Mouse (Mus musculus) forebrain, embryonic 13.5 days (tissue): ENCODE measurements around the gene Slc8a1. TPM values are rescaled to one million over a fixed set of nuclear protein-coding genes. Genes with fewer than 3 reads are reported as not detected.
A peak's percentile ranks its signal among the peaks of the same experiment; 100 is the strongest.

ENCODE experiments used
- ATAC-seq: fragments of 200-750 bp; cut with Nextera tagmentation; 2 replicates; pipeline ENCODE4 v1.8.0; 2017
- H3K27ac ChIP-seq: fragments of 300-500 bp; sonication (generic); 2 replicates; pipeline ENCODE4 v1.5.1; 2015; ENCODE audit warnings: inconsistent platforms, mild to moderate bottlenecking, moderate library complexity
- H3K27me3 ChIP-seq: fragments of 300-500 bp; sonication (generic); 2 replicates; pipeline ENCODE4 v1.6.1; 2015; ENCODE audit warnings: mild to moderate bottlenecking, inconsistent platforms
- H3K36me3 ChIP-seq: fragments of 300-500 bp; sonication (generic); 2 replicates; pipeline ENCODE4 v1.6.1; 2015; ENCODE audit warnings: mild to moderate bottlenecking, inconsistent platforms; ENCODE audit not compliant: poor library complexity, severe bottlenecking
- H3K4me1 ChIP-seq: fragments of 300-500 bp; sonication (generic); 2 replicates; pipeline ENCODE4 v1.6.1; 2015; ENCODE audit warnings: inconsistent platforms
- H3K4me2 ChIP-seq: fragments of 300-500 bp; sonication (generic); 2 replicates; pipeline ENCODE4 v1.6.1; 2015; ENCODE audit warnings: inconsistent platforms, mild to moderate bottlenecking, moderate library complexity
- H3K4me3 ChIP-seq: fragments of 300-500 bp; sonication (generic); 2 replicates; pipeline ENCODE4 v1.5.1; 2015; ENCODE audit warnings: mild to moderate bottlenecking, inconsistent platforms
- H3K9ac ChIP-seq: fragments of 300-500 bp; sonication (generic); 2 replicates; pipeline ENCODE4 v1.6.1; 2015; ENCODE audit warnings: mild to moderate bottlenecking, inconsistent platforms
- H3K9me3 ChIP-seq: fragments of 300-500 bp; sonication (generic); replicated peaks from 2 replicates; pipeline ENCODE4 v1.6.1; 2016; ENCODE audit warnings: inconsistent platforms
- WGBS: fragments of 180-500 bp; shearing (Covaris S2); methylation state at CpG from one replicate; pipeline ENCODE4 v1.1.7; 2015; 5-methylcytosine and 5-hydroxymethylcytosine counted together
- polyA plus RNA-seq: library from polyadenylated mRNA; unstranded; fragments of >200 nt; fragmentation: Nextera tagmentation; extraction: Ambion mirVana; gene quantifications from 2 replicates; pipeline ENCODE4 v1.2.1, GENCODE M21; 2015

Gene Slc8a1
- polyA plus RNA-seq, 1 experiment from 2014 or later, result 5.6 TPM

DNA sequence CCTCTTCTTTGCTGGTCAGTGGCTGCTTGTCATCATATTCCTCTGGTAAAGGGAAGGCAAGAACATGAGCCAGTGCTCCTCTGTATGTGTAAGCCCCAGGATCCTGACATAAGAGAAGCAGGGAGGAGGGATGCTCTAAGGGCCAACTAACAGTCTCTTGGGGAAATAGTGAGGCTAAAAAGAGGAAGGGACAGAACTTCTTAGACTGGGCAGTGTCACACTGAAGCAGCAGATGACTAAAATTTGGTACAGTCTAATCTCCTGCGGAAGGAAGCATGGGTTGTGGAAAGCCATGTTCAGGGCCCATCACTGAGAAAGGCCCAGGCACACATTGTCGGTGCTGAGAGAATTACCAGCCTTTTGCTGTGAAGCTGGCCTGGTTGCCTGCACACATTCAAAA lies 305.4 kb downstream of the Slc8a1 start:
- WGBS, result 81% methylated on average over 2 of the region's 2 CpGs
- Histone ChIP-seq H3K4me2 (no peak overlapping the region), H3K9ac (no peak overlapping the region), H3K4me1 (no peaks in the 10 kb centered on the region), H3K9me3 (no peaks in the 10 kb centered on the region), H3K27me3 (no peaks in the 10 kb centered on the region), H3K4me3 (no peak overlapping the region), H3K36me3 (no peaks in the 10 kb centered on the region), H3K27ac (no peak overlapping the region)
- no peak for ATAC-seq

DNA sequence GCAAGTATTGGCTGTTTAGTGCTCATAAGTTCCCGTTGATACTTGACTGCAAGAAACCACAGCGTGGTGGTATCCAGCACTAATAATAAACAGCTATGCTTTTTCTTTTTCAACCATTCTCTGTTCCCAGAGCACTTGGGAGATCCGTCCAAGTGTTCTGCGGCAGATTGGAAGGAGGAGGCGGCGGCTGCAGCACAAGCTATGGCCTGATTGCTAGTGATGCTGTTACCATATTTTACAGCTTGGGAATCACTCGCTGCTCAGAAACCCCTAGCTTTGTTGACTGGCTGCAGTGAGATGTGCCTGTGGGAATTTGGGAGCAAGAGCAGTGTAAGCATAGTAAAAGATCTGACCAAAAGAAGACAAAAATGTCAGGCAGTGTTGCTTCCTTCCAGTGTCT lies 310.9 kb downstream of the Slc8a1 start:
- Histone ChIP-seq H3K4me1 (no peaks in the 10 kb centered on the region), H3K27ac (no peak overlapping the region), H3K9ac (no peak overlapping the region), H3K36me3 (no peaks in the 10 kb centered on the region), H3K27me3 (no peaks in the 10 kb centered on the region), H3K4me2 (no peak overlapping the region), H3K9me3 (no peaks in the 10 kb centered on the region), H3K4me3 (no peak overlapping the region)
- ATAC-seq, result no peak
- WGBS, result 90% methylated on average over 7 of the region's 7 CpGs

DNA sequence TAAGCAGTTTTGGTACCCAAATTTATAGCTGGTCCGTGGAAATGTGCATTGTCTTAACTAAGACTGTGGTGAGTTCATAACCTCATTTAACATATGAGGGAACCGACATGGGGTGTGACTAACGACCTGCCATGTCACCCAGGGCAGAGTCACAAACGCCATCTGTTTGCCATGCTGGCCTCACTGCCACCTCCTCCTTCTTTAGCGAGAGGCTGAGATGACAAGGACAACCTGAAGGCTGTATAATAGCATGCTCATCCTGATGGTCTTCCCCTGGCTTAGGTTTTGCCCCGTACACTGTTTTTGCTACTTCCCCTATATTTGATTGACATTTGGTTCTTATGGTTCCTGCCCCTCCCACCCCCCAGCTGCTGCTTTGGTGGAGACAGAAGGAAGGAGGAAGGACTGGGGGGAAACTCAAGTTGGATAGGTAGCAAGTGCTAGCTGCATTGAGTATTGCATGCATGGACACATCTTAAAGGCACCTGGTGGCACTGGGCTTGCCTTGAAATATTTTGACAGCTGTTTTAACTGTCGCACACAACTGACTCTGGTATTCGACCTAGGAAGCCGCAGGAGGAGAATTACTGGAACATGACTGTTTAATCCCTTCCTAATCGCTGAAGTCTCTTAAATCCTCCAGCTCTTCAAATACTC lies 313.8 kb downstream of the Slc8a1 start:
- 58% methylated on average over 10 of the region's 10 CpGs for WGBS

DNA sequence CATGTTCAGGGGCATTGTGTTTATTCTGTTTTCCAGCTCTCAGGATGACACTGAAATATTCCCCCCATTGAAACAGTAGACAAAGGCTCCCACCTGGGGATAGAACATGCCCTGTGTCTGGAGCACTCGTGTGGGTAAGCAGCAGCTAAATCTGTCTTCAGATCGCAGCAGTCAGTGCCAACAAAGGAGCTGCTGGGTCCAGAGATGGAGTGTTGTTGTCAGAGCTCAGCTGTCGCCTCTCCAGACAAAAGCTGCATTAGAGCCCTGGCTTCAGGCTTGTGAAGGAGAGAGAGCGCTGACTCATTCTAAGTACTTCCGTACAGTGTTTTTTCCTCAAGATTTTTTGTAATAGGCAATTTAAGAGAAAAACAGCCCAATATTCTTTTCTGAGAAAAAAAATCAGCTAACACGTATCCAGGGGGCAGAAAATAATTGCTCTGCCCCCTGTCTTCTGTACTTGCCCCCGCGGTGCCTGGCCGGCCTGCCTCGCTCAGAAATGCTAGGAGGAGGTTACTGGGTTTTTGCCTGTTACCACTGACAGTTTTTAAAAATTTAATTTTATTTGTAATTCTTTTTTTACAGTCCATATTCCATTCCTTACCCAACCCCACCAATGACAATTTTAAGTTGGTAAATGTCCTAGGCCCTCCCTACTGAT lies 318.2 kb downstream of the Slc8a1 start:
- Histone ChIP-seq H3K4me1 (peaks cover 9% of the 10 kb centered on the region), H3K36me3 (no peaks in the 10 kb centered on the region), H3K27ac (peak overlapping the region; percentile 70), H3K27me3 (no peaks in the 10 kb centered on the region), H3K9ac (no peak overlapping the region), H3K4me2 (no peak overlapping the region), H3K4me3 (no peak overlapping the region), H3K9me3 (no peaks in the 10 kb centered on the region)
- WGBS, result 27% methylated on average over 10 of the region's 10 CpGs
- ATAC-seq, result peak; percentile 94

More for the DNA sequence above, 313.8 kb downstream of the Slc8a1 start:
- Histone ChIP-seq H3K4me2 (no peak overlapping the region), H3K9ac (no peak overlapping the region), H3K4me1 (peaks cover 8% of the 10 kb centered on the region), H3K27ac (no peak overlapping the region), H3K9me3 (no peaks in the 10 kb centered on the region), H3K4me3 (no peak overlapping the region), H3K27me3 (no peaks in the 10 kb centered on the region), H3K36me3 (no peaks in the 10 kb centered on the region)
- no peak for ATAC-seq

DNA sequence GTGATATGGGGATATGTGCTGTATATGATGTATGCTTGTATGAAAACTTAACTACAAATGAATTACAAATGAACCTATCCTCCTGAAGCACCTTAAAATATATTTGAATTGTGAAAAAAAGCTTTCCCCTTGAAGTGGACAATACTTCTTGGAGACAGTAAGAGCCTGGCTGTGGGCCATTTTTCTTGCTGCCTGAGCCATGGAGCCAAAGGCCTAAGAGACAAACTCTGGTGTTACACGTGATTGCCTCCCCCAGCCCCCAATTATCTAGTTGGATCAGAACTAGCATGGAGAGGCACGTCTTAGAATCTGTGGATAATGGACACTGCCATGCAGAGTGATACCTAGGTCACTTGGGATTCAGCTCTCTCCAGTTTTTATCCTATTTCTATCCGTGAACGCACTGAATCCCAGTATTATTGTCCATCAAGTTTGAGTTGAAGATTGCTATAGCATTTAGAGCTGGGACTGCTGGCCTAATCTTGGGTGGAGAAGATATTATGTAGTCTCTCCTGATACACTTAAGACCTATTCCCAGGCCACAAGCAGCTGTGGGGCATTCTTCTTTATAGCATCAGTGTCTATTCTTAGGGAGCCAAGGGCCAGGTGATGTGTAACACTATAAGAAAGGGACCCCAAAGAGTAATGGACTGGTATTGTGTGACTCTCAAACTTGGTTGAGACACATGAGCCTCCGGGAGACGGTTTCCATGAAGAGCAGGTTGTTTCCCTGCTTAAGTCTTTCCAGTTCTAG lies 321.6 kb downstream of the Slc8a1 start:
- Histone ChIP-seq H3K4me3 (no peak overlapping the region), H3K4me2 (no peak overlapping the region), H3K4me1 (peaks cover 9% of the 10 kb centered on the region), H3K9ac (no peak overlapping the region), H3K9me3 (no peaks in the 10 kb centered on the region), H3K36me3 (no peaks in the 10 kb centered on the region), H3K27me3 (no peaks in the 10 kb centered on the region), H3K27ac (no peak overlapping the region)
- ATAC-seq, result no peak
- WGBS, result 88% methylated on average over 6 of the region's 6 CpGs

DNA sequence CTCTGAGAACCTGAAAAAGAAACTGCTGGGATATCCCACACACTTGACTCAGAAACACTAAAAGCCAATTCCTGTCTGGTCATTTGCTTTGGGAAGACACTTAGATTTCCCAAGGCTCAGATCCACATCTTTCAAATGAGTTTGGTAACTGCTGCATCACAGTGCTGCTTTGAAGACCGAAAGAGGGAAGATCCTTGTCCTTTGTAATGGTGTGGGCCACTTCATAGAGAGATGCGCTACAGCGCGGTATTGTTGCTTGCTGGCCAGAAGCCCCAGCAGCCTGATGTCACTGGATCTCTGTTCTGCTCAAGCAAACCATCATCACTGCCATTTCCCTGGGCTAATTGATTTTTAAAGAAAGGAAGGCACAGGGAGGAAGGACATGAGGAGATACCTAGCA lies 325.4 kb downstream of the Slc8a1 start:
- Histone ChIP-seq H3K9ac (no peak overlapping the region), H3K4me3 (no peak overlapping the region), H3K9me3 (no peaks in the 10 kb centered on the region), H3K27me3 (no peaks in the 10 kb centered on the region), H3K4me2 (no peak overlapping the region), H3K36me3 (0 out of 2 replicates have a peak, but pooled peaks cover 5% of the 10 kb centered on the region), H3K27ac (no peak overlapping the region), H3K4me1 (no peaks in the 10 kb centered on the region)
- ATAC-seq, result no peak
- 86% methylated on average over 4 of the region's 4 CpGs for WGBS

DNA sequence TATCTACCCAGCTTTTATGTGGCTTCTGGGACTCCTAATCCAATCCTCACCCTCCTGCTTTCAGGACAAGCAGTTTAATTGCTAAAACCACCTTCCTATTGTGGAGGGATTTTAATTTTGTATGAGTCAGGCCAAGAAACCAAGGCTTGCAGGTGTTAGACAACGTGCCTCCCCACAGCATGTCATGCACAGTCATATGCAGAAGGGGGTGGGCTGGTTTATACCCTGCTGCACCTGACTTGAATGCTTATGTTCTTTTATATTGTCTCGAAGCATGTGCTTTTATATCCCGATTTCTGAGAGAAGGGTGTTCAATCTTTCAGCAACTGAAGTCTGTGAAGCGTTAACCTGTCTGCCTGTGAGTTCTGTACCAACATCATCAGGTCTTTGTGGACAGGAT lies 334.0 kb downstream of the Slc8a1 start:
- WGBS, result 43% methylated on average over 4 of the region's 4 CpGs
- H3K4me2 ChIP-seq, result no peak overlapping the region
- no peak overlapping the region for H3K9ac ChIP-seq
- H3K27me3 ChIP-seq, result no peaks in the 10 kb centered on the region
- ATAC-seq, result 0 out of 2 replicates have a peak, but pooled peaks have one; percentile 25
- H3K27ac ChIP-seq, result no peak overlapping the region
- 0 out of 2 replicates have a peak, but pooled peaks cover 9% of the 10 kb centered on the region for H3K36me3 ChIP-seq
- H3K4me1 ChIP-seq, result peaks cover 20% of the 10 kb centered on the region
- H3K4me3 ChIP-seq, result no peak overlapping the region
- H3K9me3 ChIP-seq, result no peaks in the 10 kb centered on the region

DNA sequence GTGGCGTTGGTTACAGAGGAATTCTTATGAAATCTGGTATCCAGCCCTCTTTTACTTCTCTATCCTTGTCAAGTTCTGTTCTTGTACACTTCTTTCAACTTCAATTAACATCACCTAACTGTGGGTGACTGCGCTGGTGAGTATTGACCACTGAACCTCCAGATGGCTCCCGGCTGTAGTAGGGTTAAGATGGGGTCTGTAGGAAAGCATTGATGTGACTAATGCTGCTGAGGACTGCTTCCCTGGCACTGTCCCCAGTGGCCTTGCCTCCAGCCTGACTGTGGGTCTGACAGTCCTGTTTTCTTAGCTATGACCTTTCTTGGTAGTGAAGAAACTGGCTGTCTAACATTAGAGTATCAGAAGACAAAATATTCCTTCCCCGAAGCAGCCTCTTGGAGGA lies 335.1 kb downstream of the Slc8a1 start:
- Histone ChIP-seq H3K36me3 (0 out of 2 replicates have a peak, but pooled peaks cover 8% of the 10 kb centered on the region), H3K9me3 (no peaks in the 10 kb centered on the region), H3K4me3 (no peak overlapping the region), H3K27me3 (no peaks in the 10 kb centered on the region), H3K27ac (no peak overlapping the region), H3K4me2 (no peak overlapping the region), H3K9ac (no peak overlapping the region), H3K4me1 (peaks cover 20% of the 10 kb centered on the region)
- peak; percentile 14; the same call in 1 of the 2 replicates for ATAC-seq
- 87% methylated on average over 4 of the region's 4 CpGs for WGBS

DNA sequence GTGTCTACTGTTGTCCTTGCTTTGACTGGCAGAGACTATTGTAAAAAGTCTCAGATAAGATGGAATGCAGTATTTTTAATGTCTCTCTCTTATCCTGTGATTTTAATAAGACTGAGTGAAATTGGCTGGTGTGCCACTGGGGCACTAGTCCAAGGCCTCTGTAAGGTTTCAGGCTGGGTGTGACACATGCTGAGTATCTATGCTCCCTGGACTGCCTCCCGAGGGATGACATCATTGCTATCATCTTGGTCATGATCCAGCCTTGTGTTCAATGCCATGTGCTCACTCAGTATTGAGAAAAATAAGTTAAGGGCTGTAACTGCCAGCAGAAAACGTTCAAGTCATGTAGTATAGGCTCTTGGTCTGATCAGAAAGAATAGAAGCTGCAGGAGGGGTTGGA lies 335.5 kb downstream of the Slc8a1 start:
- peak; percentile 87 for ATAC-seq
- no peak overlapping the region for H3K27ac ChIP-seq

DNA sequence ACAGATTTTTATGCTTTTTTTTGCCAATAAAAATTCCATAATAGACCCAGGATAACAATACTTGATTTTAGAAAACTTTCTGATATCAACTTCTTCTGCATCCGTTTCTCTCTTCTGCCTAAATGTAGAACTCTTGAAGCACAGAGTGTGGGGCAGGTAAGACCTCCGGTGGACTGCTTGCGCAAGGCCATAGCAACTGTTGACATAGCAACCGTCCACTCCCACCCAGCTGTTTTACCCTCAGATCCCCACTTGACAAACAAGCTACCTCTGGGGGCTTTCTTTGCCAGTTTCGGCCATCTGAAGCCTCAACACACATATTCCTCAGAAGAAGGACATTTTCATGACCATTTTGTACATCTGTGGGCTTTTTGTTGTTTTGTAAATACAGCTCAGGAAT lies 337.8 kb downstream of the Slc8a1 start:
- no peaks in the 10 kb centered on the region for H3K36me3 ChIP-seq
- peaks cover 20% of the 10 kb centered on the region for H3K4me1 ChIP-seq
- H3K27ac ChIP-seq, result peak overlapping the region; percentile 44
- H3K4me2 ChIP-seq, result no peak overlapping the region
- H3K9ac ChIP-seq, result no peak overlapping the region
- WGBS, result 73% methylated on average over 5 of the region's 5 CpGs
- H3K27me3 ChIP-seq, result no peaks in the 10 kb centered on the region
- ATAC-seq, result no peak
- H3K4me3 ChIP-seq, result no peak overlapping the region
- H3K9me3 ChIP-seq, result no peaks in the 10 kb centered on the region

More for the DNA sequence above, 335.5 kb downstream of the Slc8a1 start:
- WGBS, result 60% methylated on average over 2 of the region's 2 CpGs
- no peak overlapping the region for H3K9ac ChIP-seq
- H3K9me3 ChIP-seq, result no peaks in the 10 kb centered on the region
- no peaks in the 10 kb centered on the region for H3K27me3 ChIP-seq
- H3K36me3 ChIP-seq, result 0 out of 2 replicates have a peak, but pooled peaks cover 3% of the 10 kb centered on the region
- H3K4me1 ChIP-seq, result peaks cover 20% of the 10 kb centered on the region
- no peak overlapping the region for H3K4me2 ChIP-seq
- no peak overlapping the region for H3K4me3 ChIP-seq

DNA sequence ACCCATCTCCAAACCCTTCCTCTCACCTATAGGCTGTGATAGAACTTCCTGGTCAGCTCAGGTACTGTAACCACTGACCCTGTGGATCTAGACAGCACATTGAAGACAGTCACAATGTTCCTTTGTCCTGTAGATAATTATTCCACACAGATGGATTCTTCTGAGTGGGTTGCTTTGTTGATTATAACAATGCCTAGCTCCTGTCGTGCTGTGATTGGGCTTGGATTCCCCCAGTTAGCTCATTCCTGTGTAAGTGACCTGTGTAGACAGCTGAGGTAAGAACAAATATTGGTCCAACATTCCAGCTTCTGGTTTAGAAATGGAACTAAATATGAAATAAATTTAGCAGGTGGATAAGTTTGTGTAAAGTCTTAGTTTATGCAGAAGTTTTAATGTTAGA lies 340.7 kb downstream of the Slc8a1 start:
- Histone ChIP-seq H3K4me2 (no peak overlapping the region), H3K4me3 (no peak overlapping the region), H3K9ac (no peak overlapping the region), H3K9me3 (no peaks in the 10 kb centered on the region), H3K27me3 (no peaks in the 10 kb centered on the region), H3K36me3 (no peaks in the 10 kb centered on the region), H3K4me1 (peaks cover 9% of the 10 kb centered on the region; the same call in 1 of the 2 replicates), H3K27ac (no peak overlapping the region)
- 39% methylated on average over 1 of the region's 1 CpGs for WGBS
- ATAC-seq, result no peak

DNA sequence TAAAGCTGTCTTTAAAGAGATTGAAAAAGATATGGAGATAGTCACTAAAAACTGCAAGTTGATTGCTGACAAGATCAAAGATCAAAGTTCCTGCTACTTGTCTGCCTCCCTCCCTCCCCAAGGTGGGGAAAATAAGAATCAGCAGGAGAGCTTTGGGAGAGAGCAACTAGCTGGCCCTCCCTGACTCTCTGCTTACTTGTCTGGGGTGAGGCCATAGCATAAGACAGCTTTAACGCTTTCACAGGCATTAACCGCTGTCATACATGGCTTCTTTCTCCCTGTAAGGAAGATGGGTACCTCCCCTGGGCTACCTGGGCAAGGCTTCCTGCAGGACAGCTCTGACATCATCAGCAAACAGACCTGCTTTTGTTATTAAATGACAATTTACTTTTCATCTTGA lies 344.1 kb downstream of the Slc8a1 start:
- 43% methylated on average over 2 of the region's 2 CpGs for WGBS
- no peaks in the 10 kb centered on the region for H3K4me1 ChIP-seq
- H3K9ac ChIP-seq, result no peak overlapping the region
- no peaks in the 10 kb centered on the region for H3K9me3 ChIP-seq
- H3K4me2 ChIP-seq, result no peak overlapping the region
- no peaks in the 10 kb centered on the region for H3K36me3 ChIP-seq
- ATAC-seq, result no peak
- H3K4me3 ChIP-seq, result no peak overlapping the region
- H3K27me3 ChIP-seq, result no peaks in the 10 kb centered on the region
- no peak overlapping the region for H3K27ac ChIP-seq
